Mouse (Mus musculus): ENCODE measurements at regions not wholly inside any gene's neighbourhood (a gene's known extent, or its start where the extent isn't known, plus 50 kb on each side); places are given as distances from the start of the nearest gene placed in this dataset.

GRCm38 (mm10) chr1:88875356-88875755, 173.3 kb upstream of the Arl4c start:
- intact Hi-C loops (cut with DNase I), result no loop called here
- DNase-seq (ENCODE audit: low spot score), result no peak

DNA sequence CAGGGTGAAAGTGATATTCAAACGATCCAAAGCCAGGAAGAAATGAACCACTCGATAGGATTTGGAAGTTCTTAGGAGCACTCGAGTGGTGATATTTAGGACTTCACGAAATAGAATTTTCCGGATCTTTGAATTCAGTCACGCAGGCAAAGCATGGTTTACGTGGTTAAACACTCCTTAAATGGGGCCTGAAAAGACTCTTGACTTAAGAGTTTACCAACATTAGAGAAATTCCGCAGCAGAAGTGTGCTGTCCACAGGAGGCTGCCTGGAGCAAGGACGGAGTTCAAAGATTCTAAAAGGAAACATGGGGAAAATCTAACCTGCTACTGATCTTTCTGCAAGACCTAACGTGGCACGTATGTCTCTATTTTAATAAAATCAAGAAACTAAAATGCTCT, 175.4 kb upstream of the Arl4c start:
- intact Hi-C loops (cut with DNase I), result no loop called here
- no peak for DNase-seq (ENCODE audit: low spot score)

GRCm38 (mm10) chr1:88878831-88879230, 176.8 kb upstream of the Arl4c start:
- no peak for DNase-seq (ENCODE audit: low spot score)
- intact Hi-C loops (cut with DNase I), result no loop called here

DNA sequence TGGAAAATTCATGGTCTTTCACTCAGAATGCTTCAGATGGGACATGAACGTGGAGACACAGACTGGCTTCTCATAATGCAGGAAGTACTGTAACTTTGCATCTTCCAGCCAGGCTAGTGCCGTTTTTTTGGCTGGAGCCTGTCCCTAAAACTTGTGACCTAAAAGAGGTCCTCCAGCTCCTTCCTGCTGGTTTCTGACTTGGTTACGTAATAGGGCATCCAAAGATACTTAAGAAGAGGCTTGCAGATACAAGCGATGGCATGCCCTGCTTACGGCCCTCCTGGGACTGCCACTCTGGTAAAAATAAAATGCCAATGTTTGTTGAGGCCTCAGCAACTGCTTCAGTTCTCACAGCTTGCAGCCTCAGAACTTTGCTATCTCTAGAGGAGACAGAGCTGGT, 177.3 kb upstream of the Arl4c start:
- intact Hi-C loops (cut with DNase I), result no loop called here
- DNase-seq (ENCODE audit: low spot score), result no peak

DNA sequence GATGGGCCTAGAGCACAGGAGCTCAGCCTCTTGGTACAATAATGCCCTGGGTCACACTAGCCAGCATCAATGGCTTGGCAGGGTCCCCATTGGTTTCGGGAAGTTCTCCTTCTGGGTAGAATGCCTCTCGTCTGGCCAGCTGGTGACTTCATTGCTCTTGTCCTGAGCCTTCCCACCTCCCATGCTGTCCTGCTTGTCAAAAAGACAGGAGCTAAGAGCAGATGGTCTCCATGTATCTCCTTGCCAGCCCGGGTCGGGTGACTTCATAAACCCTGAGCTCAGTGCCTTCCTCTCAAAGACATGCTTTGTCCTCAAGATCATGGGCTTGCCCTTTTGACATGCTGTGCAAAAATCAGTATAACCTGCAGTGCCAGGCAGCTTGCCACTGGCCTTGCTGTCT, 179.2 kb upstream of the Sh3bp4 start:
- intact Hi-C loops (cut with DNase I), result no loop called here

GRCm38 (mm10) chr1:88902426-88902825, 167.8 kb upstream of the Sh3bp4 start:
- intact Hi-C loops (cut with DNase I), result no loop called here

More for the DNA sequence above, 179.2 kb upstream of the Sh3bp4 start:
- DNase-seq (ENCODE audit: low spot score), result no peak

DNA sequence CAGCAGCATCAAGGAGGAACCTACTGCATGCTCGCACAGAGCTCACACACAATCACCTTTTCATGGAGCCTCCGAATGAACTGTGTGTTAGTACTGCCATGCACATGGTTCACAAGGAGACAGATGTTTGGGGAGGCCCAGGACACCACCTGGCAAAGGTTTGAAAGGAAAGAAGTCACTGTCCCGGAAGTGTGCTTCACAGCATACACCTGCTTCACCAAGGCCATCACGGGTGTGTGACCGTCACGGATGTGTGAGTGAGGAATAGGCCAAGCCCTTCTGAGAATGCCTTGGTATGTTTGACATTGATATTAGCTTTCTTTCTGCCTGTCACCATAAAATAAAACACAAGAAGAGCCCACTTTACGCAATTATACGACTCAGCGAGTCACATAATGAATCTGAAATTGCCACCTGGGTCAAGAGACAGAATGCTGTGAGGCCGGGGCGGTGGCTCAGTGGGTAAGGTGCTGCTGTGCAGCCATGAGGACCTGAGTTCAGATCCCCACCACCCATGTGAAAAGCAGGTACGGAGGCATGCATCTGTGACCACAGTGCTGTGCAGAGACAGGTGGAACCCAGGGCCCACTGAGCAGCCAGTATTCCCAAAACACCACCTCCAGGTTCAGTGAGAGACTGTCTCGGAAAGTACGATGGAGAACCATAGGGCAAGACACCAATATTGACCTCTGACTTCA, 162.3 kb upstream of the Sh3bp4 start:
- DNase-seq (ENCODE audit: low spot score), result no peak
- intact Hi-C loops (cut with DNase I), result no loop called here

More at GRCm38 (mm10) chr1:88902426-88902825, 167.8 kb upstream of the Sh3bp4 start:
- DNase-seq (ENCODE audit: low spot score), result no peak

- intact Hi-C loops (cut with DNase I), result no loop called here
- DNase-seq (ENCODE audit: low spot score), result no peak
These were observed 161.5 kb upstream of the Sh3bp4 start for GRCm38 (mm10) chr1:88908683-88909082.

- intact Hi-C loops (cut with DNase I), result no loop called here
- no peak for DNase-seq (ENCODE audit: low spot score)
These were observed 160.9 kb upstream of the Sh3bp4 start for GRCm38 (mm10) chr1:88909314-88909713.

DNA sequence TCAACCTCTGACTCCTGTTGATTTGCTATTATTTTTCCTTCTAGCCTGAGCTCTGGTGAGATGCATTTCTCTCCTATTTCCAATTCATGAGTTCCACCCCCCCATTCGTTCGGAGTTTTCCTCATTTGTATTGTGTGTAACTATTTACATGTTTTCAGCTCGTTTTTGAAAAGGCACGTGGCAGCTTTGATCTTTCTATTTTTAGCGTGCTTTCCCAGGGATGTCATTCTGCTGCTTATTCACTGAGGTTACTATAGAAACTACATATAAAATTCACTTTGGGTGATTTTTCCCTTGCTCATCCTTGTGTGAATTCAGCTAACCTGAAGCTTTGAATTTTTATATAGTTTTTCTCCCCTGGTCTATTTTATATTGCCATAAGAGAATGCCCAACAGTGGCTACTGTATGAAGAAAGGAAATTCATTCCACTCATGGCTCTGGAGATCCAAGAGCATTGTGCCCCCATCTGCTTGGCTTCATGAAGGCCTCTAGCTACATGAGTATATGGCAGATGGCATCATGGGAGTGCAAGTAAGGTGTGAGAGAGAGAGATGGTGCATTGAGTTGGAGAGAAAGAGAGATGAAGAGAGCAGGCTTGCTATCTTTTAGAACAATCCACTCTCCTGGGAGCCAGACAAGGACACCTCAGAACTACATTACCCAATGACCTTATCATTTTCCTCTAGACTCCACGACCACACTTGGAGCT, 160.2 kb upstream of the Sh3bp4 start:
- no peak for DNase-seq (ENCODE audit: low spot score)
- intact Hi-C loops (cut with DNase I), result no loop called here

DNA sequence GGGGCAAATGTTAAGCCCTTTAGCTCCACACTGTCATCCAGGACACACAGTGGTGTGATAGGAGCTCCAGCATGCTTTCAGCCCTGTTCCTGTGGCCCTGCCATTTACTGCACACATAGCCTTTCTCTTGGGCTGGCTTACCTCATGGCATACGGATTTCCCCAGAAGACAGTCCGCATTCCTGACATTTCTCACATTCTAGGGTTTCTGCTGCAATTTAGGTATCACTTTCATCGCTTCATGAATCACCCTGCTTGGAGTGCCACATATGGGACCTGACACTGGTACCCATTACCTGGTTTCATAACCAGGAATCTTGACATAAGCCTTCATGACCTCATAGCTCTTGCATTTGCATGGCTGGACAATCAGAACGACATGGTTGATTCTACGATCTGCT, 158.5 kb upstream of the Sh3bp4 start:
- intact Hi-C loops (cut with DNase I), result no loop called here
- DNase-seq (ENCODE audit: low spot score), result no peak

- intact Hi-C loops (cut with DNase I), result no loop called here
- no peak for DNase-seq (ENCODE audit: low spot score)
These were observed 153.6 kb upstream of the Sh3bp4 start for GRCm38 (mm10) chr1:88916531-88917050.

GRCm38 (mm10) chr1:88921401-88921800, 148.8 kb upstream of the Sh3bp4 start:
- DNase-seq (ENCODE audit: low spot score), result no peak
- intact Hi-C loops (cut with DNase I), result no loop called here

DNA sequence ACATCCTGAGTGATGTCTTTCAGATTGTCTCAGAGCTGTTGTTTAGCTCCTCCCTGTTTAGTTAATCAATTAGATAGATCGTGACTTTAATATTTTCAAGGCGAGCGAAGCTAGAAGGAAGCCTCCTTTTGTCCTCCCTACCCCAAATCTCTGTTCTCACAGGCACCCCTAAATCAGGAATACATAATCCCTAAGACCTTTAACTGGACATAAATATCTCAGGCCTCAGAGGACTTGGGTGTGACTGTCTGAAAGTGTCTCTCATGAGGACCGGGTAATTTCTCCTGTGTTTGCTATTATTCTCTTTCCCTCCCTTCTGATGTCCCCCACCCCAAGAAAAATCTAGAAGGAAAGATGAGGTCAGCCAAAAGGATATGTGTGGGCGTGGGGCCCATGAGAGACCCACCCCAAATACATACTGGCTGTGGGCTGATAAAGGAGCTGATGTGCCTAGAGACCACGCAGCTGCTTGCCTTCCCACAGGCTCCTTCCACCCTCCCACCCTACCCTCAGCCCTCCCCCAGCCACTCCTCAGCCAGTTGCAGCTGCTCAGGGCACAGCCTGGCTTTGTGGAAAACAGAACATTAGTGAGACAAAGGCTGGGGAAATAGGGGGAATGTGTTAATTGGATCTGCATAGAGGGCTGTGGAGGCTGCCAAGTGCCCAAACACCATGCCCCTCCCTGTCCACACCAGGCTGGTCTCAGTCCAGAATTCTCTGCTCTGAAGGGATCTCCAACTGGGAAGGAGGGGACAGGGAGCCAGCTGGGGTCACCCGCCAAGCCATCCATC, 146.2 kb upstream of the Sh3bp4 start:
- intact Hi-C loops (cut with DNase I), result no loop called here
- no peak for DNase-seq (ENCODE audit: low spot score)

DNA sequence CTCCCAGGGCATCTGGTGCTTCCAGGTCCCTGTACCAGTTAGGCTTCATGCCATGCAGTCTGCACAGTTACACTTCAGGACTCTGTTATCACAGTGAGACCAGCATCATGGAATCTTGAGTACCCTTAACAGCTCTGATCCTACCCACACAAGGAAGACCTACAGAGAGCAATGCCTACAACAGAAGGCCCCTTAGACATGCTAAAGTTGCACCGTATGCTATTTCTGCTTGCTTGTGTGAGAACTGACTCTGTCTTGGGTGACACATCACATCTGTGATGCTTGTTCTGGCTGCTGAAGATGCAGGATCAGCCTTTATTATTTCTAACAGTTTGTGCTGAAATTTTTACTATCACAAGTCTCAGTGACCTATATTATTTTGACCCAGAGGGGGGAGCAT, 135.0 kb upstream of the Sh3bp4 start:
- intact Hi-C loops (cut with DNase I), result no loop called here
- DNase-seq (ENCODE audit: low spot score), result no peak

DNA sequence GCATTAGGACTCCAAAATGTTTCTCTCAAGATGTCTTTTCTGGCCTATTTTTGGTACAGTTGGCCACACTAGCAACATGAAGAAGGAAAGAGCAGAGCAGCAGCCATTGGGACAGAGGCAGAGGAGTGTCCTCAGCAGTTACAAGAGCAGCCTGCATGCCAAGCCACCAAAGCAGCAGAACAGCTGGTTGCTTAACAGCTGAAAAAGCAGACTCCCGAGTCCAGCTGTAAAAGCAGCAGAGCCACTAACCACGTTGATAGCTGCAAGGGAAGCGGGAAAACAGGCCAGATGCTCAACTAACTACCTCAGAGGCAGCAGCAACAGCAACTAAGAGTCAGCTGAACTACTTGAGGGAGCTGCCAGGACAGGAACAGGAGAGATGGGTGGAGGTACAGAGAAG, 134.4 kb upstream of the Sh3bp4 start:
- intact Hi-C loops (cut with DNase I), result no loop called here
- no peak for DNase-seq (ENCODE audit: low spot score)

GRCm38 (mm10) chr1:88937327-88937726, 132.9 kb upstream of the Sh3bp4 start:
- intact Hi-C loops (cut with DNase I), result no loop called here

GRCm38 (mm10) chr1:88938458-88938857, 131.8 kb upstream of the Sh3bp4 start:
- intact Hi-C loops (cut with DNase I), result no loop called here
- no peak for DNase-seq (ENCODE audit: low spot score)

More at GRCm38 (mm10) chr1:88937327-88937726, 132.9 kb upstream of the Sh3bp4 start:
- no peak for DNase-seq (ENCODE audit: low spot score)

- intact Hi-C loops (cut with DNase I), result no loop called here
- DNase-seq (ENCODE audit: low spot score), result no peak
These were observed 127.2 kb upstream of the Sh3bp4 start for GRCm38 (mm10) chr1:88943039-88943438.

DNA sequence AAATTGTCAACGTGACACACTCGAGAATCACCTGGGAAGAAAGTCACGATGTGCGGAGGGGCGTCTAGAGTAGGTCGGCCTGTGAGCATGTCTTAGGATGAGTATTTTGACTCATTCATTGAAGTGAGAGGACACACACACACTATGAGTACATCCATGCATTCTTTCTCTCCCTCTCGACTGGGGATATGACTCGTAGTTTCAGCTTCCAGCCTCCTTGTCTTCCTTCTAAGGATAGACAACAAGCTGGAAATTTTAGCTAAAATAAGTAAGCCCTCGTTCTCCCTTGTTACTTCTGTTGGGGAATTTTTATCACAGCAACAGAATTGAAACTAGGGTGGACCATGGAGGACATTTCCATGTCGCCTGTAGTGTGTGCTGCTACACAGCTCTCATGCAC, 124.3 kb upstream of the Sh3bp4 start:
- no peak for DNase-seq (ENCODE audit: low spot score)
- intact Hi-C loops (cut with DNase I), result no loop called here

DNA sequence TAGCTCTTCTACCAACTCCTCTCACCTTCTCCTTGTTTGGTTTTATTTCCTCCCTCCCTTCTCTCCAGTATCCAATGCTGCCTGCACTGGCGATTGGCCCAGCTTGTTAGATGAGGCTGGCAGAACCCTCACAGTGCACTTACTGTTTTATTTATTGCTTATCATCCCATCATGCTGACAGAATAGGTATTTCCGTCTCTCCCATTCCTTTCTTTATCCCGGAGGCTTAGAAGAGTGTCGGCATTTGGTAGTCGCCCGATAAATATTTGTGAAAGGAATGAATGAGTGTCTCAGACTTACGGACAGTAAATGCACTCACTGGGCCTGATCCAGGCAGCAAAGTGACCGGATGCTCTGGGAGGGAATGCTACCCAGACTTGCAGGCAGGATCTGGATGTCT, 123.8 kb upstream of the Sh3bp4 start:
- no peak for DNase-seq (ENCODE audit: low spot score)
- intact Hi-C loops (cut with DNase I), result no loop called here
